Mouse (Mus musculus) adipocyte (in vitro differentiated cells): Measurements from ENCODE around the gene Krtap5-5.
"Not testable (repeated sequence)": the region's sequence is repeated elsewhere in the genome, so short reads cannot be mapped to it uniquely, and the experiment has no call there.

ENCODE experiments used
- DNase-seq: peaks from one replicate; pipeline ENCODE4 v3.0.0-alpha.2; 2016; ENCODE audit warnings: low spot score

Krtap5-5 gene

GRCm38 (mm10) chr7:142229871-142230270, at the start of gene Krtap5-5:
Krtap5-5 (minus strand) TSS chr7:142229971.
- DNase-seq = peak; percentile 3

DNA sequence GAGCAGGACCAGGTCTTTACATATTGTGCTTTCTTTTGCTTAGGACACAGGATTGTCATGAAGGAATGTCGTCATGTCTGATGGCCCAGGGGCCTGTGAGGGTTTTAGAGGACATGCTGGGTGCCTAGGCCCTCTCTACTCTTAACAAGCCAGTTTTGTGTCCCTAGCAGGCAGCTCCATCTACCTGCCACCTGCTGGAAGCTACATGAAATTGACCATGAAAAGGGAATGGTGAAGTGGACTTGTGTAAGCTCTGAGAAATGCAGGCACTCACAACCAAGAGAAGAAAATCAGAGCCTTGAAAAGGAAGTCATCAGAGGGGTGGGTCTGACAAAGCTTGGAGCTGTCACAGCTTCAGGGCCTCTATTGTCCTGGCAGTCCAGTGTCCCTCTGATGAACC, 49.5 kb upstream of the Krtap5-5 start:
- not testable (repeated sequence) for DNase-seq

GRCm38 (mm10) chr7:142278183-142278582, 48.4 kb upstream of the Krtap5-5 start:
- DNase-seq = peak; percentile 58

GRCm38 (mm10) chr7:142274263-142274662, 44.5 kb upstream of the Krtap5-5 start, which contains the start of gene Gm4559:
Gm4559 (minus strand) TSS chr7:142274363.
- not testable (repeated sequence) for DNase-seq

DNA sequence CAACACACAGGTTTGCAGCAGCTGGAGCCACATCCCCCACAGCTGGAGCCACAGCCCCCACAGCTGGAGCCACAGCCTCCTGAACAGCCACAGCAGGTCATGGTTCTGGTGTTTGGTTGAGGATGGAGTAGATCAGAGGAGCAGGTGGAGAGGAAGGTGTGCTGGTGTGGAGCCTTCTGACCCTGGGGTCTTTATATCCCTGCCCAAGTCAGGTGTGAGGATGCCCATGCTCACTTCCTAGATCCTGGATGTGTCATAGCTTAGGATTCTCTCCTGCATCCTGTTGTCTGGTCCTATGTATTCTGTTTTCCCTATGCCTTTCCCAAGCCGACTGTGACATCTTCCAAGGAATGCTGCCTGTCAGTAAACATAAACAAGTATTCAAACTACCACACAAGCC, 28.5 kb upstream of the Krtap5-5 start, which contains the start of gene Gm2431:
Gm2431 (minus strand) TSS at position 101 of the 400 bp plus-strand sequence.
- DNase-seq = not testable (repeated sequence)

DNA sequence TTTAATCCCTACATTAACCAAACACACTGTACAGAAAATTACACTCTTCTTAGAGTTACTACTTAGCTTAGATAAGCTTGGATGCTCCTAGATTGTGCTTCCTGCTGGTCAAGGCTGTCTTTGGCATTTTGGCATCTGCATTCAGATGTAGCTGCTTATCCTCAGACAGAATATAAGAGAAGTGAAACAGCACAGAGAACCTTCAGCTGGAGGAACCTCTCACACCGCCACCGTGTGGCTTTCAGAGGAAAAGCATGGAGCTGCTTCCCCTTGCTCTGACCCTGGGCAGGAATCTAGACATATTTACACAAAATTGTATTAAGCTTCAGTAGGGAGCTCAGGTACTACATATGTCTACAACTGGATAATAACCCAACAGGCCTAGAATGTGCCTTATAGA, 25.7 kb upstream of the Krtap5-5 start:
- DNase-seq = peak; percentile 15

DNA sequence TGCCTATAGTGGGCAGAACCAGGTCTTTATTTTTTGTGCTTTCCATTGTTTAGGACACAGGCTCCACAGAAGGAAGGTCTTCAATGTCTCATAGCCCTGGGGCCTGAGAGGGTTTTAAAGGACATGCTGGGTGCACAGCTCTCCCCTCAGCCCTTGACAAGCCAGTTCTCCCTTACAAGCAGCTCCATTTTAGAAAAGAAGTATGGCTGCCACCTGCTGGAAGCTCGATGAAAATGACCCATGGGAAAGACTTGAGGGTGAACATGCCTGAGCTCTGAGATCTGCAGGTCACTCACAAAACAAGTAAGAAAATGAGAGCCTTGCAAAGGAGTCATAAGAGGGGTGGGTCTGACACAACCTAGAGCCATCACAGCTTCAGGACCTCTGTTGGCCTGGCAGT, 20.1 kb upstream of the Krtap5-5 start:
- peak; percentile 18 for DNase-seq

DNA sequence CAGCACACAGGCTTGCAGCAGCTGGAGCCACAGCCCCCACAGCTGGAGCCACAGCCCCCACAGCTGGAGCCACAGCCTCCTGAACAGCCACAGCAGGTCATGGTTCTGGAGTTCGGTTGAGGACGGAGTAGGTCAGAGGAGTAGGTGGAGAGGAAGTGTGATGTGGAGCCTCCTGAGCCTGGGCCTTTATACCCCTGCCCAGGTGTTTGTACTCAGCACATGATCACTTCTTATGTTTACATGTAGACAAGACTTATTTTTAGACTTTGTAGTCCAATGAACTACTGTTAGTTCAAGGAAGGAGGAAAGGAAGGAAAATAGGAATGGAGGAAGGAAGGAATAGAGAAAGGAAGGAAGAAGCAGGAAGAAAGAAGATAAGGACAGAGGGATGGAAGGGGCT, 11.2 kb upstream of the Krtap5-5 start, which contains the start of gene Gm40460:
Gm40460 (minus strand) TSS at position 101 of the 400 bp plus-strand sequence.
- DNase-seq = no peak

- no peak for DNase-seq
These were observed 1.8 kb upstream of the Krtap5-5 start for GRCm38 (mm10) chr7:142231540-142231939.

DNA sequence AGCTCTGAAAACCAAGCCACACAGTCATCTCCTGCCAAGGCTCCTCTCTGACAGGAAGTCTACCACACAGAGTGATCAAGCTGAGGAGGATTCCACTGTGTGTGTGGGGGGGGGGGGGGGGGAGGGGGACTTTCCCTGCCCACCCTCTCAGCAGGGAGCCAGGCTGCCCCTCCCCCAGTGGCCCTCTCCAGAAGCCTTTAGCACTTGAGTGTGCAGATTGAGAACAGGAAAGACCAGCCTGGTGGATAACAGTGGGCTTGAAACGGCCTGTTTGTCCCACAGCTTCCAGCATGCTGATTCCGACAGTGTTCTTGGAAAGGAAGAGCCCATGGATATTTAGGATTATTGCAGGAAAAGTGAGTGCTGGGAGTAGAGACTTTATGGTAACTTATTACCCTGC, 5.3 kb downstream of the Krtap5-5 start:
- DNase-seq = no peak

- DNase-seq = not testable (repeated sequence)
These were observed 17.6 kb downstream of the Krtap5-5 start for GRCm38 (mm10) chr7:142212136-142212535.

DNA sequence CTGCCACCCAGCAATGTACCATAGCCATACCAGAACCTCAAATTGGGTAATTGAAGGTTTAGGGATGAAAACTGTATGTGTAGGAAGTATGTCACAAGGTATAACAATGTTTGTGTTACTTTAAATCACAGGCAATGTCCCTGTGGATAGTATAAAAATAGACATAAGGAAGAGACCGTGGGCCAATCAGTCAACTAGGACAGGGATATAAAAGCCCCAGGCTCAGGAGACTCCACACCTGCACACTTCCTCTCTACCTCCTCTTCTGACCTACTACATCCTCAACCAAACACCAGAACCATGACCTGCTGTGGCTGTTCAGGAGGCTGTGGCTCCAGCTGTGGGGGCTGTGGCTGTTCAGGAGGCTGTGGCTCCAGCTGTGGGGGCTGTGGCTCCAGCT, 18.2 kb downstream of the Krtap5-5 start, which contains the start of gene Gm7579:
Gm7579 (plus strand) TSS at position 301 of the 400 bp plus-strand sequence.
- no peak for DNase-seq

- DNase-seq = not testable (repeated sequence)
These were observed 22.9 kb downstream of the Krtap5-5 start for GRCm38 (mm10) chr7:142206891-142207290.

DNA sequence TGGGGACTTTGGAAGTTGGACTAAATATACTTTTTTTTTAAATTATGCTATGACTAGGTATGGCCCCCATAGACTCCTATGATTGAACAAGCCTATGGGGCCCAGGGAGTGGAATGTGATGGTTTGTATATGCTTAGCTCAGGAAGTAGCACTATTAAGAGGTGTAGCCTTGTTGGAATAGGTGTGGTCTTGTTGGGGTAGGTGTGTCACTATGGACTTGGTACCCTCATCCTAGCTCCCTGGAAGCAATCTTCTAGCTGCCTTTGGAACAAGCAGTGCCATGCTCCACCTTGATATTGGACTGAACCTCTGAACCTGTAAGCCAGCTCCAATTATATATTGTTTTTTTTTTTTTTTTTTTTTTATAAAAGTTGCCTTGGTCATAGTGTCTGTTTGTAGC, 24.3 kb downstream of the Krtap5-5 start:
- DNase-seq = no peak

DNA sequence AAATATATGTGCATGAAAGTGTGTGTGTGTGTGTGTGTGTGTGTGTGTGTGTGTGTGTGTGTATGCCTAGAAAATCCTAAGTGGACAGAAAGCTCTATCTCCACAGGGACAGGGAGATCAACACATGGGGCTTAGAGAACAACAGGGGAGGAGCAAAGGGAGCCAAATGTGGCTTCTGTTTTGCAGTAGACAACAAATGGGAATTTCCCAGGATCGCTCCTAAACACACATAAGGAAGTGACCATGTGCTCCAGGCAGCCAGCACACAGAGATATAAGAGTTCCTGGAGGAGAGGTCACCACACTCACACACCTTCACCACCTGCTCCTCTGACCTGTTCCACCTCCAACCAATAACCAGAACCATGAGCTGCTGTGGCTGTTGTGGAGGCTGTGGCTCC, 28.7 kb downstream of the Krtap5-5 start, which contains the start of gene Krtap5-3:
Krtap5-3 (plus strand) TSS at position 301 of the 400 bp plus-strand sequence.
- DNase-seq = no peak

- DNase-seq = no peak
These were observed 31.0 kb downstream of the Krtap5-5 start for GRCm38 (mm10) chr7:142198748-142199147.

DNA sequence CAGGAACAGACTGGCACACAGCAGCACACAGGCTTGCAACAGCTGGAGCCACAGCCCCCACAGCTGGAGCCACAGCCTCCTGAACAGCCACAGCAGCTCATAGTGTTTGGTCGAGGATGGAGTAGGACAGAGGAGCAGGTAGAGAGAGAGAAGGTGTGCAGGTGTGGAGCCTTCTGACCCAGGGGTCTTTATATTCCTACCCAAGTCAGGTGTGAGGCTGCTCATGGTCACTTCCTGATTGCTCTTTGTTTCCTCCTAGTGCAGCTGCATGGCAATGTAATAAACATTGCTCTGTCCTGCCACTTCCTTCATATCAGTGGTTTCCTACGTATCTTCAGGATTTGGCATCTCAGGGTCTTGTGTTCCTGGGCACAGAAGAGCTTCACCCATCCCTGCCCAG, 39.5 kb downstream of the Krtap5-5 start, which contains the start of gene Gm10153:
Gm10153 (minus strand) TSS at position 101 of the 400 bp plus-strand sequence.
- no peak for DNase-seq

GRCm38 (mm10) chr7:142188156-142188555, 41.6 kb downstream of the Krtap5-5 start:
- DNase-seq = no peak

DNA sequence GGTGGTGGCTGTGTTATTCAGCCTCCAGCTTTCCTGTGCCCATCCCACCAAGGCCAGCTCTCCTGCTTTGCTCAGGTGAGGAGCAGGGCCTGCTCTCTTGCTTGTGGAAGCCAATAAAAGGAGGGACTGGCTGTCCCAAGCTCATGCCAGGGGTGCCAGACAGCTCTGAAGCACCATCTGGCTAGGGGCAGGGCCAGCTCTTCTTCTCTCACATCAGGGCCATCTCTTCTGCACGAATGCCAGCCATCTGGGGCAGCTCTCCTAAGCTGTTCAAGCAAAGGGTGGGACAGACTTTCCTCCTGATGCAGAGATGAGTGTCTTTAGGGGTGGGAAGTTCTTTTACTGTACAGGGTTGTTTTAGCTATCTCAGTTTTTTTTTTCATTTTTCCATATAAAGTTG, 48.8 kb downstream of the Krtap5-5 start:
- no peak for DNase-seq
